Mouse (Mus musculus) CH12.LX (cell line): ENCODE measurements around the gene Ryr3. TPM values are rescaled to one million over a fixed set of nuclear protein-coding genes. Genes with fewer than 3 reads are reported as not detected.

Experiments used
- DNase-seq: peaks from one replicate; pipeline ENCODE4 v3.0.0-alpha.2; 2013; ENCODE audit errors: extremely low read depth
- H3K27ac ChIP-seq: 2 replicates; pipeline ENCODE4 v1.5.1; 2012; ENCODE audit warnings: low read depth, mild to moderate bottlenecking, control low read depth, moderate library complexity; ENCODE audit not compliant: insufficient read depth
- H3K27me3 ChIP-seq: replicated peaks from 2 replicates; pipeline ENCODE3; 2012; ENCODE audit warnings: inconsistent platforms
- H3K36me3 ChIP-seq, 2 experiments: replicated peaks in 1 of 2; 2 replicates each; pipeline versions ENCODE3 to v1.6.1; 2012; ENCODE audit warnings: inconsistent platforms in 1 of 2, low read length in 1 of 2, mild to moderate bottlenecking in 1 of 2, mixed read lengths in 1 of 2, moderate library complexity in 1 of 2; ENCODE audit not compliant: control insufficient read depth in 1 of 2, insufficient read depth in 1 of 2
- H3K4me1 ChIP-seq, 2 experiments: 2 replicates each; pipeline ENCODE4 v1.6.1; 2012; ENCODE audit warnings: inconsistent platforms in 1 of 2, moderate library complexity in 1 of 2; ENCODE audit not compliant: insufficient read depth in 2 of 2, control insufficient read depth in 1 of 2
- H3K4me2 ChIP-seq: 2 replicates; pipeline ENCODE4 v1.6.1; 2012; ENCODE audit warnings: low read depth, mild to moderate bottlenecking, control low read depth; ENCODE audit not compliant: poor library complexity, insufficient read depth, severe bottlenecking
- H3K4me3 ChIP-seq, 3 experiments: fragments of 150-350 bp in 1 of 3; sonication (generic) in 1 of 3; replicated peaks in 1 of 3; 2 replicates each; pipeline versions ENCODE3 to v1.5.1; 2011 to 2012; ENCODE audit warnings: low read depth in 2 of 3, low read length in 2 of 3, mild to moderate bottlenecking in 2 of 3, moderate library complexity in 2 of 3, control low read depth in 1 of 3, improper control_type of control experiment in 1 of 3, inconsistent platforms in 1 of 3, mixed read lengths in 1 of 3; ENCODE audit not compliant: poor library complexity in 1 of 3
- H3K79me2 ChIP-seq: replicated peaks from 2 replicates; pipeline ENCODE4 v1.6.1; 2012; ENCODE audit warnings: mild to moderate bottlenecking, moderate library complexity; ENCODE audit not compliant: control insufficient read depth, poor library complexity, insufficient read depth, severe bottlenecking; ENCODE audit errors: extremely low read depth
- H3K9ac ChIP-seq: 2 replicates; pipeline ENCODE4 v1.6.1; 2012; ENCODE audit warnings: low read depth, mild to moderate bottlenecking, control low read depth, moderate library complexity; ENCODE audit not compliant: insufficient read depth
- H3K9me3 ChIP-seq: replicated peaks from 2 replicates; pipeline ENCODE3; 2012; ENCODE audit warnings: low read length, inconsistent platforms, mixed read lengths
- BHLHE40 ChIP-seq: IDR thresholded peaks from 2 replicates; pipeline ENCODE4 v1.6.1; 2011; ENCODE audit warnings: mild to moderate bottlenecking, low read depth, low read length, improper control_type of control experiment
- CHD1 ChIP-seq: IDR thresholded peaks from 2 replicates; pipeline ENCODE4 v1.6.1; 2012; ENCODE audit warnings: low read depth, low read length, improper control_type of control experiment, inconsistent platforms
- CHD2 ChIP-seq: IDR thresholded peaks from 2 replicates; pipeline ENCODE4 v1.6.1; 2011; ENCODE audit warnings: low read length, improper control_type of control experiment
- CTCF ChIP-seq, 2 experiments: IDR thresholded peaks in 1 of 2; conservative IDR thresholded peaks in 1 of 2; 2 replicates each; pipeline ENCODE4 v1.5.1; 2011 to 2012; ENCODE audit warnings: low read depth in 2 of 2, low read length in 2 of 2, improper control_type of control experiment in 1 of 2, inconsistent platforms in 1 of 2, mild to moderate bottlenecking in 1 of 2, moderate library complexity in 1 of 2
- E2F4 ChIP-seq: IDR thresholded peaks from 2 replicates; pipeline ENCODE4 v1.6.1; 2011; ENCODE audit warnings: low read depth, low read length, improper control_type of control experiment; ENCODE audit not compliant: insufficient replicate concordance
- ELF1 ChIP-seq: IDR thresholded peaks from 2 replicates; pipeline ENCODE4 v1.6.1; 2014; ENCODE audit warnings: low read depth, mild to moderate bottlenecking, inconsistent platforms, low read length, improper control_type of control experiment
- HCFC1 ChIP-seq: IDR thresholded peaks from 2 replicates; pipeline ENCODE4 v1.6.1; 2012; ENCODE audit warnings: low read depth, mild to moderate bottlenecking, inconsistent platforms, low read length, improper control_type of control experiment
- IRF4 ChIP-seq: IDR thresholded peaks from 2 replicates; pipeline ENCODE4 v1.6.1; 2014; ENCODE audit warnings: low read depth, mild to moderate bottlenecking, inconsistent platforms, low read length, improper control_type of control experiment
- JUN ChIP-seq: IDR thresholded peaks from 2 replicates; pipeline ENCODE4 v1.6.1; 2011; ENCODE audit warnings: low read depth, mild to moderate bottlenecking, low read length, improper control_type of control experiment, moderate library complexity; ENCODE audit not compliant: insufficient read depth
- KAT2A ChIP-seq: IDR thresholded peaks from 2 replicates; pipeline ENCODE4 v1.6.1; 2012; ENCODE audit warnings: low read length, improper control_type of control experiment, inconsistent platforms; ENCODE audit not compliant: insufficient replicate concordance
- MAFK ChIP-seq: IDR thresholded peaks from 2 replicates; pipeline ENCODE4 v1.6.1; 2011; ENCODE audit warnings: low read length, improper control_type of control experiment; ENCODE audit not compliant: insufficient replicate concordance
- MAX ChIP-seq: IDR thresholded peaks from 2 replicates; pipeline ENCODE4 v1.6.1; 2011; ENCODE audit warnings: low read length, improper control_type of control experiment
- MXI1 ChIP-seq: IDR thresholded peaks from 2 replicates; pipeline ENCODE4 v1.6.1; 2011; ENCODE audit warnings: mild to moderate bottlenecking, low read depth, low read length, improper control_type of control experiment
- PAX5 ChIP-seq: IDR thresholded peaks from 2 replicates; pipeline ENCODE4 v1.6.1; 2012; ENCODE audit warnings: low read length, inconsistent platforms, mixed read lengths
- RAD21 ChIP-seq: IDR thresholded peaks from 2 replicates; pipeline ENCODE4 v1.6.1; 2011; ENCODE audit warnings: low read depth, mild to moderate bottlenecking, low read length, improper control_type of control experiment, moderate library complexity
- TCF12 ChIP-seq: IDR thresholded peaks from 2 replicates; pipeline ENCODE4 v1.6.1; 2014; ENCODE audit warnings: low read depth, mild to moderate bottlenecking, inconsistent platforms, low read length, improper control_type of control experiment
- USF1 ChIP-seq: IDR thresholded peaks from 2 replicates; pipeline ENCODE4 v1.6.1; 2014; ENCODE audit warnings: low read depth, mild to moderate bottlenecking, inconsistent platforms, low read length, improper control_type of control experiment
- ZC3H11A ChIP-seq: IDR thresholded peaks from 2 replicates; pipeline ENCODE4 v1.6.1; 2012; ENCODE audit warnings: low read depth, mild to moderate bottlenecking, inconsistent platforms, low read length, improper control_type of control experiment
- ZKSCAN1 ChIP-seq: IDR thresholded peaks from 2 replicates; pipeline ENCODE4 v1.6.1; 2012; ENCODE audit warnings: low read depth, inconsistent platforms, low read length, improper control_type of control experiment, borderline replicate concordance
- ZMIZ1 ChIP-seq: IDR thresholded peaks from 2 replicates; pipeline ENCODE4 v1.6.1; 2012; ENCODE audit warnings: low read depth, mild to moderate bottlenecking, inconsistent platforms, low read length, improper control_type of control experiment
- ZNF384 ChIP-seq: IDR thresholded peaks from 2 replicates; pipeline ENCODE4 v1.6.1; 2012; ENCODE audit warnings: low read depth, low read length, improper control_type of control experiment, inconsistent platforms
- dilution Hi-C: fragments of 300-500 bp; cut with MboI; formaldehyde crosslinking; loops from 2 replicates; pipeline ENCODE4 v1.14.3; 2020; ENCODE audit warnings: low sequenced_read_pairs; ENCODE audit not compliant: extremely low pct_unique_long_range_greater_than_20kb, extremely low pct_ligation_motif_present
- in situ Hi-C: fragments of 300-500 bp; cut with MboI; formaldehyde crosslinking; loops from 3 replicates; pipeline ENCODE4 v1.14.3; 2019; ENCODE audit warnings: low sequenced_read_pairs, low pct_ligation_motif_present, low pct_unique_long_range_greater_than_20kb, mixed read lengths
- polyA plus RNA-seq: library from polyadenylated mRNA; unstranded; fragments of >175 nt; gene quantifications from 2 replicates; pipeline ENCODE4 v1.2.1, GENCODE M21; 2012; ENCODE audit warnings: low read depth; ENCODE audit not compliant: insufficient read length
- total RNA-seq, 2 experiments: library from RNA; depleted of rRNA; stranded (reverse); fragments of 300-350 nt in 1 of 2; fragments of >200 nt in 1 of 2; gene quantifications; 2 replicates each; pipeline ENCODE4 v1.2.3; 2012 to 2014

Gene Ryr3
- total and polyA plus RNA-seq, 3 experiments = 0.08 to 0.40 (median 0.16) TPM

GRCm38 (mm10) chr2:112602487-112602886, 614.4 kb downstream of the Ryr3 start:
- Histone ChIP-seq H3K4me2 (no peak overlapping the region), H3K9me3 (no peaks in the 10 kb centered on the region), H3K36me3 (no peaks in the 10 kb centered on the region), H3K4me3 (no peak overlapping the region), H3K79me2 (no peaks in the 10 kb centered on the region), H3K4me1 (peaks cover 0 to 12% of the 10 kb centered on the region in 2 experiments; a peak in 2 of 4 replicates), H3K9ac (no peak overlapping the region), H3K27ac (no peak overlapping the region), H3K27me3 (no peaks in the 10 kb centered on the region)
- in situ Hi-C loops = no loop called here
- TF ChIP-seq RAD21 = no peak
- no peak for TF ChIP-seq ZMIZ1
- TF ChIP-seq ZKSCAN1 = no peak
- no peak for TF ChIP-seq E2F4
- TF ChIP-seq MXI1 = no peak
- TF ChIP-seq HCFC1 = no peak
- TF ChIP-seq ZNF384 = no peak
- TF ChIP-seq CHD1 = no peak
- TF ChIP-seq KAT2A = no peak
- TF ChIP-seq TCF12 = no peak
- TF ChIP-seq ZC3H11A = no peak
- no peak for TF ChIP-seq CTCF (conservative IDR thresholded peaks at IDR 0.05 in 1 of 2, IDR thresholded peaks at IDR 0.05 in 1 of 2; ENCODE audit: low read depth in 2 of 2, low read length in 2 of 2)
- dilution Hi-C loops = no loop called here
- no peak for DNase-seq

GRCm38 (mm10) chr2:112600222-112600621, 616.7 kb downstream of the Ryr3 start:
- no peaks in the 10 kb centered on the region for H3K79me2 ChIP-seq
- no peak overlapping the region for H3K4me3 ChIP-seq
- dilution Hi-C loops (no loop called here), in situ Hi-C loops (no loop called here)
- H3K36me3 ChIP-seq = no peaks in the 10 kb centered on the region
- H3K27me3 ChIP-seq = no peaks in the 10 kb centered on the region
- H3K9me3 ChIP-seq = no peaks in the 10 kb centered on the region
- DNase-seq = no peak
- H3K4me2 ChIP-seq = no peak overlapping the region
- H3K27ac ChIP-seq = no peak overlapping the region
- TF ChIP-seq MAFK (no peak), JUN (no peak), CHD2 (no peak), MAX (no peak), E2F4 (no peak), ZNF384 (no peak), KAT2A (no peak), HCFC1 (no peak), USF1 (no peak), ELF1 (no peak), MXI1 (no peak), ZMIZ1 (no peak), IRF4 (no peak), RAD21 (no peak), BHLHE40 (no peak), PAX5 (no peak)
- H3K9ac ChIP-seq = no peak overlapping the region
- H3K4me1 ChIP-seq = peaks cover 0 to 28% of the 10 kb centered on the region in 2 experiments; a peak in 2 of 4 replicates
